Mouse (Mus musculus) left cerebral cortex, postnatal 25 days (tissue): Measurements from ENCODE around the gene Cfap161. TPM values are rescaled to one million over a fixed set of nuclear protein-coding genes. Genes with fewer than 3 reads are reported as not detected.

ENCODE experiments used
- DNase-seq, 2 experiments: peaks; one replicate each; pipeline ENCODE4 v3.0.0; 2022; ENCODE audit warnings: low spot score in 2 of 2, mixed read lengths in 1 of 2
- intact Hi-C: fragments of 180-260 bp; cut with DNase I; formaldehyde crosslinking; loops from one replicate; pipeline ENCODE4 v1.15.1; 2025
- total RNA-seq, 2 experiments: library from RNA; stranded (reverse); gene quantifications; 2 replicates each; pipeline ENCODE4 v1.2.3; 2021

Cfap161 gene
- total RNA-seq, 2 experiments from 2014 or later, result 0.25 to 0.80 TPM

DNA sequence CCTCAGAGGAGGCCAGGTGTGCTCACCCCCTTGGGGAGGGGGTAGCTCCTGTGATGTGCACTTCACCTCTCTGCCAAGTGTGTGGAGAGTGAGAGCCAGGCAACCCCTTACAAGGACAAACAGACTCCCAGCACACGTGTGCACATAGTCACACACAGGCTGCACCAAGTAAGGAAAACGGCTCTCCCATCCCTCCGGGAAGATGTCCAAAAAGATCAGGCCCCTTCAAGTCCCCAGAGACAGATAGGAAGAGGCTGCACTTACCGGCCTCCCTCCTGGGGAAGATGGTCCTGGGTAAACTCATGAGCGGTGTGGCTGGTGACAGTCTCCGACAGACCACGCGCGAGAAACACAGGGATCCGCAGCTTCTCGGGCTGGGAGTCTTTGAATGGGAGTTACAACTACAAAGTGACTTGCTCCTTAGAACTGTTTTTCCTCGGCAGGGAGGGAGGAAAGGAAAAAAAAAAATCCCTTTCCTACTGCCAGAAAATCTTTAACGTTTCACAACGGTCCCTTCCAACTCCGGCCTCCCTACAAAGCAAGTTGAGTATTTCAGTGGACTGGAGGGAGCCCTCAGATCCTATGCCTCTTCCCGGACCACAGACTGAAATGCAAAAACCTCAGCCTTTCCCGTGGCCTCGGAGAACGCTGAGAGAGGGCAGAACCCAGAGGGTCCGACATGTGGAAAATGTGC, 49.1 kb downstream of the Cfap161 start, which contains the start of gene Il16:
TSS of gene Il16 (minus strand) at position 314 of the 694 bp plus-strand sequence.
- intact Hi-C loops, result no loop called here
- peak in 1 of 2 experiments; percentile 9 for DNase-seq

DNA sequence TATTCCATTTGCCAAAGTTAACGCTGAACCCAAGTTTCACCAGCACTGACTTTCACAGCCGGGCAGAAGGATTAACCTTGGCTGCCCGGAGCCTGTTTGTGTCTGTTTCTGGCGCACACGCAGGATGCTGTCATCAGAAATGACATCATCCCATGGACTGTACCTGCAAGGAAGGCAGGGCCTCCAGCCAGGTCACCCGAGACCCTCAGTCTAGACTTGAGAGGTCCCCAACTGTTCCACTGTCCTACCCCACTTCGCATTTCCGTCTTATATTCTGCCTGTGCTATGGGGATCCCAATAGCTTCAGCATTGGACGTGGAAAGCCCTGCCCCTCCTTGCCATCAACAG, 49.6 kb downstream of the Cfap161 start:
- intact Hi-C loops, result no loop called here
- peak in 1 of 2 experiments; percentile 3 for DNase-seq

DNA sequence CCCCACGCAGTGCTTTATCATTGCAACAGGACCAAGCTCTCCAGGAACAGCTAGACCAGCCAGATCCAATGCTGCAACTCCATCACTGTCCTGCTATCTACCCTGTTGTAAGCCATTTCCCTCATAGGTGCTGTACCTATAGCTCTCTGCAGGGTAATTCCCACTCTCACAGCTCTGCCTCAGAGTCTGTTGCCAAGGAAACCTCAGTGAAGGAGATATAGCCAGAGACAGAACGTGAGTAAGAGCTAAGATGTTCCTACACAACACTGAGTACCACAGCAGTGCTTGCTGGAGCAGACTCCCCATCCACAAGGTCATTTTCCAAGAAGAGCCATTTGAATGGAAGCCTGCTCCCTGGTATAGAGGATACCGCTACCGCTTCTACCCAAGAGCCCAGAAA, 50.4 kb downstream of the Cfap161 start:
- peak; percentile 27 to 61 for DNase-seq
- intact Hi-C loops, result no loop called here

DNA sequence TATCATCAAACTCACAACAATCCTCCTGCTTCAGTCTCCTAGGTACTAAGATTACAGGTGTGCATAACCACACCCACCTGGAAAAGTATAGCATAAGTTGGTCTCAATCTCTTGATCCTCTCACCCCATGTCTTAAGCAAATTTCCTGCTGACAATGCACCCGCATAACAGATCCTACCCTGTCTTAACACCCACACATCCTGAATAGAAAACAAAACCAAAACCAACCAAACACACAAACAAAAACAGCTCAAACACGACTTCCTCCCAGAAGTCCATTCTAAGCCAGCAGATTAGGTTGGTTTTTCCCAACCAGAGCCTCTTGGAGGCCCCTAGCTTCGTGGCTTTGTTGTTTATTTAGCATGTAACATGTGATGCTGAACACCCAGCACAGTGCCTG, 52.0 kb downstream of the Cfap161 start:
- intact Hi-C loops, result no loop called here
- no peak for DNase-seq

DNA sequence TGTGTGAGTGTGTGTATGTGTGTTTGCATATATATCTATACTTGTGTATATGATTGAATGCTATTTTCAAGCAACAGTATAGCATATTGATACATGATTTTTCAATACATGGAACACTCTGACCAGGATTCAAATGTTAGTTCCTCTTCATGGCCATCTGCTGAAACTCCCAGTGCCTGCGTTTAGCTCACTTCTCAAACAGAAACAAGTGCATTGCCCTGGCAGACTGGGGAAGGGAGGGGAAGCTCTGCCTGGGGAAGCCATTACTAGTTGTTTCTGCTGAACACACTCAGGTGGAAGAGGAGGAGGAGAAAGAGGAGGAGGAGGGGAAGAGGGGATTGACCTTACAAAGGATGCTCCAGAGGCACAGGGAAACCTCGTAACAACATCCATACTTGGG, 52.7 kb downstream of the Cfap161 start:
- intact Hi-C loops, result no loop called here
- DNase-seq, result no peak

DNA sequence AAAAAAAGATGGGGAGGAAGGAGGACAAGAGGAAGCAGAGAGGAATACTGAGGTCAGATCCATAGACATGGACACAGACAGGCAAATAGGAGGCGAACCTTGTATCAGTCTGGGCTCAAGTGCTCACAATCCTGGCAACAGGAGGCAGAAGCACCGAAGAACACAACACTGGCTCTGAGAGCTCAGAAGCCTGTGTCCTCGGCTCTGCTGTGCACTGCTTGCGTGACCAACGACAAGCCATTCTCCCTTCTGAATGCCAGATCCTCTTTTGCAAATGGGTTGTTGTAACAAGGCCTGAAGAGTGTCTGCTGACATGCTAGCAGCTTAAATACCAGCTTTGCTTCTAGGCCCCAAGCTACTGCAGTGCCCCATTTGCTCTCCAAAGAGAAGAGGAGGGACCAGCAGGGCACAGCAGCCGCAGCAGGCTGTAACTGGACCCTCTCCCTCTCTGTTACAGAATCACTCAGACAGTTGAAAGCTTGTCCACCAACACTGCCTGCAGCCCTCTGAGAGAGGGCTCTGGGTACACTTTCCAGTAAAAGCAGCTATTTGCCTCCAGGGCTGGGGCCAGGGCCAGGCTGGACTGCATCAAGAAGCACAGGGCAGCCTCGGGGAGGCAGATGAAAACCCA, 54.9 kb downstream of the Cfap161 start:
- no peak for DNase-seq
- intact Hi-C loops, result no loop called here

DNA sequence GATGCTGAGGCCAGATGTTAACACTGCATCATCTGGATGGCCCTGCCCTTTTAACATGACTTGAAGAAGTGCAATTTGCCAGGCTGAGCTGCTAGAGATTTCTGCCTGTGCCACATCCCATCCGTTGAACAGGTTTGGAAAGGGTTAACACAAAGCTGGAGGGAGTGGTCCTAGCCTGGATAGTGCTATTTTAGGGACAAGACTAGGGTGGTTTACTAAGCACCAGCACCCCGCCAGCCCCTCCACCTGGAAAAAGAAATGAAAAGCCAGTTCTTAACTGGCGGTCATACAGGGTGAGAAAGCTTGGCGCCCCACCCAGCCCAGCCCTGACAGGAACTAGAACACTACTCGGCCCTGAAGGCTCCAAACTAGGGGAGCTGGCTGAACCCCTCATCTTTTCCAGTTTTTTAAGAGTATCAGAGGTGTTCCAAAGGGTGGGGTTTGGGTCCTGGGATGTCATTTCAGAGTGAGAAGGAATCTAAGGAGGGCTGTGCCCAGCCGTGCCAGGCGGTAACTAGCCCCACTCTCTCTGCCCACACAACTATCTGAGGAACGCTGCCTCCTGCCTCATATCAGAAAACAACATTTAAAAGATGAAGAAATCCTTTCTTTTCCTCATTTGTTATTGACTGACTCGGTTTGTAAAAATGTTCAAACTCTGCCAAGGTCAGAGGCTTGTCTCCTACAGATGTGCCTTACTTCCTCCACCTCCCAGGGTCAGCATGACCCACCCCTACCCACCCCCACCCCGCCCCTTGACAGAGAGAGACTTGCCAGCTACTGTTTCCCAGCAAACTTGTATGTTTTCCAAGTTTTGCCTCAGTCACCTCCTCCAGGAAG, 55.8 kb downstream of the Cfap161 start:
- intact Hi-C loops, result no loop called here
- DNase-seq, result no peak

DNA sequence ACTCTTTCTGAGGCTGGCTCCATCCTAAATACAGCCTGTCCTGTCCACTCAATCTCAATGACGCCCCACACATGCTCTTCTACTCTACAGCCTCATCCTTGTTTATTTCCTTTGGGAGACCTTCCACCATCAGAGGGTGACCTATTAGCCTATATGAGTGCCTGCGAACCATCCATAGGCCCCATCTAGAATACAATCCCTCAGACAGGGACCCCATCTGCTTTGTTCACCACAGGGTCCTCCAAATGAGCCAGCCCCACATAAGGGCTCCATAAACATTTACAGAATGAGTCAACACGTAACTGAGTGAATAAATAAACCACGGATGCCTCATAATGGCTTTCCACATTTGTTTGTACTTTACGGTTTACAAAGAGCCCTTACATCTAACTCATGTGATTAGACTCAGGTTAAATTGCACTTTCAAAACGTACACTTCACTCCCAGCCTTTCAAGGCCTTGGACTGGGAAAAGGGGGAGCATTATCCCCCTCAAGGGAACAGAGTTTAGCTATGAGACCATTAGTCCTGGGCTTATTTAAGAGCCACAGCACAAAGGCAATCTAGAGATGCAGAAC, 56.7 kb downstream of the Cfap161 start:
- intact Hi-C loops, result no loop called here
- no peak for DNase-seq

DNA sequence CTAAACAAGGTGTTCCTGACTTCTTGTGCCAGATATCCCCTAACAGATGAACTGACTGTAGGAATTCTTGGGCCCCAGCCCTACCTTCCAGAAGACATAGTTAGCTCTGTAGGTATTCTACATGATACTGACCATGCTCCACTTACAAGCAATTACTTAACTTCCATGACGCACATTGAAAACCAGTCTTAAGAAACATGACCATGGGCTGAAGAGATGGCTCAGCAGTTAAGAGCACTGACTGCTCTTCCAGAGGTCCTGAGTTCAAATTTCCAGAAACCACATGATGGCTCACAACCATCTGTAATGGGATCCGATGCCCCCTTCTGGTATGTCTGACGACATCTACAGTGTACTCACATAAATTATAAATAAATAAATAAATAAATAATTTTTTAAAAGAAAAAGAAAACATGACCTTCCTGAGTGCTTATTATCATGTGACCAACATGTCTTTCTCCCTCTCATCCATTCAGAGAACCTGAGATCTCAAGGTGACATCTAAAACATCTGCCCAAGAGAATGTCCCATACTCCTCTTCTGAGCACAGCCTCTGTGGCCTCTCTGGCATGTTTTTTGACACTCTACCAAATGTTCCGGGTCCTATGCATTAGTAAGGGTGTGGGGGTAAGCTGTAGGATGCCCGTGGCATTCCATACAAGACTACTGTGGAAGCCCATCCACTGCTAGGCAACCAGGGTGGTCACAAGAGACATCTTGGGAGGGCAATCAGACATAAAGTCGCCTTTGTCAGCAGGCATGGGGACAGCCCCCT, 58.2 kb downstream of the Cfap161 start:
- no peak for DNase-seq
- intact Hi-C loops, result no loop called here

DNA sequence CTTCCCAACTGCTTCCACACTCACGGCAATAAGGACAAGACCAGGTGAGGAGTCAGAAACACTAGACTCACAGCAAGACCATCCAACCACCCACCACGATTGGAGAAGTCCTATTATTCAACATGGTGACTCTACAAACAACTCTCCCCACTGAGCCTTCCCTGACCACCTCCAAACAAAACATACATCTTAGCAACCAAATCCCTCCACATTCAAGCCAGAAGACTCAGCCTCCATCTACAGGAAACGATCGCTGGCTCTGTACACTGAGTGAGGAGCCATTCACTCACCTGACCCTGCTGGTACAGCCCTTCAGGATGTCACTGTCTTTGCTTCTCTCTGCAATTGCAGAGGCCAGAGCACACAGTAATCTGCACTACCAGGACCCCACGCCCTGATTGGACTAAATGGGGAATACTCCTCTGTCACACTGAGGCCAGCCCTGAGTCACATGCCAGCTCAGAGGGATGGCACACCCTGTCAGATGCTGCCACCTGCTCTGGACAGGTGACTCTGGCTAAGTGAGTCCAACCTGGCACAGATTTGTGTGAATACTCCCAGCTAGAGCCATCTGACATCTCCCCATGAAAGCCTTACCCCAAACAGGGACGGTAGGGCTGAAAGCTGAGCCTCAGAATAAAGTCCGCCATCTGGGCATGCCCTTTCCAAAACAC, 59.4 kb downstream of the Cfap161 start:
- no peak for DNase-seq
- intact Hi-C loops, result no loop called here

DNA sequence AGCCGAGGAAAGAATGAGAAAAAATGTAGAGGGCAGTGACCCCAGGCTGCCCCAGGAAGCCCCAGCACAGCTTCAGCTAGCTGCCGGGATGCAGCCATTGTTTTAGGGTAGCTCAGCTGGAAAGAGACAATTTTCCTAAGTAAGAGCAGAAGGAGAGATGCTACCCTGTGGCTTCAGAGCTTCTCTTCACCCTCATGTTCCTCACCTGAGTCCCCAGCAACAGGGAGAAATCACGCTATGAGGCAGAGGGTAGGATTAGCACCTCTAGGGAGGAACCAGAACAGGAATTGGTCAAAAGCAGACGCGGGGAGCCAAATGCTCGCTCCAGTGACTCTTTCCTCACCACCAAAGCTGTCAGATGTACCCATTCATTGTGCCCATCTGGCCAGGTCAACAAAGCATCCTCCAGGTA, 60.0 kb downstream of the Cfap161 start:
- no peak for DNase-seq
- intact Hi-C loops, result no loop called here

DNA sequence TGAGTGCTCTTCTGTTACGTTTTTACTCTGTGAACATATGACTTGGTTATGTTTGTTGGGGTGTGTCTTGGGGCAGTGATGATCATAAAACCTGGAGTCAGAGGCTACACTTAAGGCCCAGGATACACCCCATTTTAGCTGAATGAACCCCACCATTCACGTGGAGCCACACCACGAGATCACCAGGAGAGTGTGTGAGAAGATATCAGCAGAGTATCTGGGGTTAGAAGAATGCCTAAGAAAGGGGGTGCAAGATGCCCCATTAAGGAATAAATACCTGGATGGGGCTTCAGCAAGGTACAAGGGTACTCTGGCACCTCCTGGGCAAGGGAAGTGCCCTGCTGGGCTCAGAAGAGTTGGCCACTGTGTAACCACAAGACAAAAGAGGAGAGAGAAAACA, 60.4 kb downstream of the Cfap161 start:
- no peak for DNase-seq
- intact Hi-C loops, result no loop called here

DNA sequence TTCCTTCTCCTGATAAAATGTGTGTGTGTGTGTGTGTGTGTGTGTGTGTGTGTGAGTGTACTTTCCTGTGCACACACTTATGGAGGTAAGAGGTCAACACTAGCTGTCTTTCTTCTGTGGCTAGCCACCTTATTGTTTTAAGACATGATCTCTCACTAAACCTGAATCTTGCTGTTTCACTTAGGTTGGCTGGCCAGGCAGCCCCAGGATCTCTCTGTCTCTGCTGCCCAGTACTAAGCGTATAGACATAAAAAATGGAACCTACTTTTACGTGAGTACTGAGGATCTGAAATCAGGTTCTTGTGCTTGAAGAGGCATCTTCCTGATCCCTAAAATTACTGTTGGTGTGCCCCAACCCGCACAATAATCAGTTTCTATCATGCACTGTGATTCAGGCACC, 61.9 kb downstream of the Cfap161 start:
- intact Hi-C loops, result no loop called here

DNA sequence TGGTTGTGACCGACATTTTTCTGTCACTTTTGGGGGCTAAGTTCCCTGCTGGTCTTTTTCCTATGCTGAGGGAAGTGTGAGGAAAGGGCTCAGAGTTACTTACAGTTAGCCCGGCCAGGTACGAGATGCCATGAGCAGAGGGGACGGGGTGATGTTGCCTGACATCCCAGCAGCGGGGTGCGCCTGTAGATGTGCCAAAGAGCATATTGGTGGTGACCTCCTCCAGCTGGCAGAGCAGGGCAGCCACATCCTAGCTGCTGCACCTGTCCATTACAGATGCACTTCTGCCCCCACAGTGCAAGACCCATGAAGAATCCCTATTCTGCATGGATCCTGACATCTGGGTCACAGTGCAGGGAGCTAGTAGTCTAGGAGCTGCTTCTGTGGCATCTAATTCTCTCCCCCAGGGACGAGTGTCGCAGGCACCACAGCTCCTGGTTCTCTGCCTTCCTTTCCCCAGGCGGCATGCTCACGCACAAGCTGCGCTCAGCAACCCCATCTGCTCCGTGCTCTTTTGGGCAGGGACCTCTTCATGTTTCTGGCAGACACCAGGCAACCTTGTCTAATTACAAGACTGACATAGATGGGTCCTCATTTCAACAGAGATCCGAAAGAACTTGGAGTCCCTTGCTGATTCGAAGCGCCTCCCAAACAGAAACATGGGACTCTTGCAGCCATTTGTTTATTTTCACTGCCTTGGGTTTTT, 62.6 kb downstream of the Cfap161 start:
- DNase-seq, result no peak
- intact Hi-C loops, result no loop called here

More for the DNA sequence above, 61.9 kb downstream of the Cfap161 start:
- no peak for DNase-seq

DNA sequence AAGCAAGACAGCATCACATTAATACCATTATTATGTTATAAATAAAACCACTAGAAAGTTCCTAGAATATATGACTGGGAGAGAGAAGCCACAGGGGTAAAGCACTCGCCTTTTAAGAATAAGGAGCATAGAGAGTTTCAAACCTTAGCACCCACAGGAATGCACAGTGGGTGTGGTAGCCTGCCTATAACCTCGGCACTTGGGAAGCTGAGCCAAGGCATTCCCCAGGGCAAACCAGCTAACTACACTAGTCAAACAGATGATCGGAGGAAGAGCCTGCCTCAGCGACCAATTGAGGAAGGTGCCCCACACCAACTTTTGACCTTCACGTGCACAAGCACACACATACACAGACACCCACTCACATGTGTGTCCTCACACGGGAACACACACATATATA, 63.4 kb downstream of the Cfap161 start:
- intact Hi-C loops, result no loop called here
- DNase-seq, result no peak

DNA sequence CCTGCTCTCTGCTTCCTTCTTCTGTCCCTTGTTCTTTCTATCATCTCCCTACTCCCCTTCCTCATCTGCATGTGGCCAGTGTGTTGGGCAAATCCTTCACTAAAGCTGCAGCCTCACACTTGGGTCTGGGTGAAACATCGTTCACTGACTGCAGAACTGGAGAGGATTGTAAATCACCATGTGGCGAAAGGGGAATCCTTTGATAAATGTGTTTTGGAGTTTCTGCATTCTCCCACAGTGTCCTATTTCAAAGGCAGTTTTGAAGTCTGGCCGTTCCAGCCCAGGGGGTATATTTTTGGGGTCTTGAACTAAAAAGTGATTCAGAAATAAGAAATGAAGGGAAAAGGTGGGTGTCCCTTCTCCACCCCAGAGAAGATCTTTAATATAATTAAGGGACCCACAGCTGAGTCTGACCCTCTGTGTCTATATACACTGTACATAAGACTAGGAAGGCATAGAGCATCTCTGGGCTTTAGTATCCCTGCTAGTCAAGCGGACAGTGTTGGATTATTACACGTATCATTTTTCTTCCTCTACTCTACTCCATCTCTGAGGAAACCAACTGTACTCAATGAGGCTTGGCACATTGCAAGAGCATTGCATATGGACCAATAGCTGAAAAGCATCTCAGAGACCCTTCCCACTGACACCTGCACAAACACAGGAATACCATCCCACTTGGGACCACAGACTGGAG, 67.6 kb downstream of the Cfap161 start:
- DNase-seq, result no peak
- intact Hi-C loops, result no loop called here

DNA sequence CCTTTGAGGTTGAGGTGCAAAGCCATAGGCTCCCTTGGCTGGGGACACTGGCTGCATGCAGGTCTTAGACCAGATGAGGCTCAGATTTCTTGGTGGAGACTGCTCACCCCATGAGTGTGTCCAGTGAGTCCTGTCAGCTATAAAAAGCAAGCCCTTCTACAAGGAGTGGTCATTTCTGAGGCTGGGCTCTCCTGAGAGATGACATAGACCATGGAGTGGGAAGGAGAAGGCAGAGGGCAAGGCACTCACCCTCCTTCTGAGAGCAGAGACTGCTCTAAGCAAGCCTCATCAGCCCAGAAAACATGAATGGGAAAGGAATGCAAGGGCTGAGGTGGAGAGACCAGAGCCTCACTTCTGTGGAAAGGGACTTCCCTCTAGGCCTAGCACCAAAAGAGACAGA, 68.9 kb downstream of the Cfap161 start:
- intact Hi-C loops, result no loop called here
- DNase-seq, result no peak

DNA sequence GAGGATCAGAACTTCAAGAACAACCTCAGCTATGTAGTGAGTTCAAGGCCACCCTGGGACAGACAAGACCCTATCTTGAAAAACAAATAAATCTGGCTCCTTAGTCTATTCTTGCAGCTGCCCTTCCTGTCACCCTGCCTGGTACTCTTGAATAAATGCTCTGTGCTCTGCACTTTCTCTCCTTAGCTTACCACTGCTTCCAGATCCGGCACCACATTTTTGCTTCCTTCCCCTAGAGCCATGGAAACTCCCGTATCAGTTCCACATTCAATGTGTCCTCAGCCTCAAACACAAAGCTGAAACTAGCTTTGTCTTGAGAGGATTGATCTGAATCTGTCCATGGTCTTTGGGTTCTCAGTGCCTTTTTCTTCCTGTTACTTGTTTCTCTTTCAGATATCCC, 70.1 kb downstream of the Cfap161 start:
- intact Hi-C loops, result no loop called here

More for the DNA sequence above, 70.1 kb downstream of the Cfap161 start:
- no peak for DNase-seq
